Mouse (Mus musculus): Measurements from ENCODE around the gene Irgm1.
"Not testable (repeated sequence)": the region's sequence is repeated elsewhere in the genome, so short reads cannot be mapped to it uniquely, and the experiment has no call there.

Irgm1 gene

DNA sequence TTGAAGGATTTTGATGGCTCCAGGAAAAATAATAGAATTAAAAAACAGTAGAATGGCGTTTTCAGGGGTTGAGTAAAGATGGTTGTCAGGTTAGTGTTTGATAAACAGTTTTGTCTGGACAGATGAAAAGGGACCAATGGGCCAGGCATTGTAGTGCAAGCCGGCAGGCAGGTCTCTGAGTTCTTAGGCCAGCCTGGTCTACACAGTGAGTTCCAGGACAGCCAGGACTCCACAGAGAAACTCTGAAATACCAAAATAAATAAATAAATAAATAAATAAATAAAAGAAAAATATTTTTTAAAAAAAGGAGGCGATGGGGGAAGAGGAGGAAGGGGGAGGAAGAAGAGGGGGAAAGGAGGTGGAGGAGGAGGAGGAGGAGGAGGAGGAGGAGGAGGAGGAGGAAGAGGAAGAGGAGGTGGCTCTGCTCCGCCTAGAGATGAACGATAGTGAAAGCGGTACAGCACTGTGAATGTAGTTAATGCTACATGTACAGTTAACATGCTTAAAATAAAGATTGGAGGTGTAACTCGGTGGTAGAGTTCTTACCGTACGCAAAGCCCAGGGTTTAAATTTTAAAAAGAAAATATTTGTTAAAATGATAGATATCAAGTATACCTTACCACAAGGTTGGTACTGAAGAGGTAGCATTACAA lies 38.3 kb downstream of the Irgm1 start:
- no peak for DNase-seq (ENCODE audit: low spot score)

DNA sequence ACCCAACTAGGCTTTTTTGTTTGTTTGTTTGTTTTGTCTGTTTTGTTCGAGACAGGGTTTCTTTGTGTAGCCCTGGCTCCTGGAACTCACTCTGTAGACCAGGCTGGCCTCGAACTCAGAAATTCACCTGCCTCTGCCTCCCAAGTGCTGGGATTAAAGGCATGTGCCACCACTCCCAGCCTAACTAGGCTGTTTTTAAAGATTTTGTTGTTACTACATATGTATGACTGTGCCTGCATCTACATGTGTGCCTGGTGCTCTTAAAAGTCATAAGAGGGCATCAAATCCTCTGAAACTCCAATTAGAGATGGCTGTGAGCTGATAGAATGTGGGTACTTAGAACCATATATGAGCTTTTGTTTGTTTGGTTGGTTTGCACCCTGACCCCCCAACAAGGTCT lies 40.2 kb downstream of the Irgm1 start:
- no peak for DNase-seq (ENCODE audit: low spot score)

DNA sequence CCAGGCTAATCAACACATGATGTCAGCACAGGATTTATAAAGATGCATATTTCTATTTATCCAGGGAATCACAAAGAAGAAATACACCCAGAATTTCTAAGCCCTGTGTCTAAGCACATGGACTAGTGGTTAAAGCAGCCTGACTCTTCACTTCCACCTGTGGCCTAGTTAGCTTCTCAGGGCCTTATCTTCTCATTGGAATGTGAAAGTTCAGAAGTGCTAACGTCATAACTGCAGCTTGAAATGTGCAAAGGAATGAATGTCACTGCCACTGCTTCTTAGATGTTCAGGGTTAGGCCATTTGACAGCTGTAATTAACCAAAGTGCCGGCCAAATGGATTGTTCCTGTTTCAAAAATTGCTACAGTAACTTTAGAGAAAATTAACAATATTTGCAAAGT lies 41.2 kb downstream of the Irgm1 start:
- no peak for DNase-seq (ENCODE audit: low spot score)

DNA sequence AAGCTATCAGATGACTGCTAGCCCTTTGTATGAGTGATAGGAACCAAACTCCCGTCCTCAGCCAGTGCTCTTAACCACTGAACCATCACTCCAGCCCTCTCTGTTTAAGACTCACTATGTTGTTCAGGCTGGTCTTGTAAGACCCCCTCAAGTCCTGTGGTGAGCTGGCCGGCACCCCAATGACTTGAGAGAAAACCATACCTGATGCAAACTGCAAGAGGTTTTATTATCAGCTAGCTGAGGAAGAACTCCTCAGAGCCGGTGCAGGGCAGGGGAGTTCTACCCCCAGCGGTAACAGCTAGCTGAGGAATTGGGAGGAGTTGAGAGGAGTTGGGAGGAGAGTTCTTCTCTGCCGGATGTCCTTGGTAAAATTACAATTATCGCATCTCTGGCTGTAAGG lies 43.6 kb downstream of the Irgm1 start:
- no peak for DNase-seq (ENCODE audit: low spot score)

GRCm38 (mm10) chr11:48826752-48827096 lies 44.8 kb downstream of the Irgm1 start:
- DNase-seq (ENCODE audit: low spot score) = no peak

DNA sequence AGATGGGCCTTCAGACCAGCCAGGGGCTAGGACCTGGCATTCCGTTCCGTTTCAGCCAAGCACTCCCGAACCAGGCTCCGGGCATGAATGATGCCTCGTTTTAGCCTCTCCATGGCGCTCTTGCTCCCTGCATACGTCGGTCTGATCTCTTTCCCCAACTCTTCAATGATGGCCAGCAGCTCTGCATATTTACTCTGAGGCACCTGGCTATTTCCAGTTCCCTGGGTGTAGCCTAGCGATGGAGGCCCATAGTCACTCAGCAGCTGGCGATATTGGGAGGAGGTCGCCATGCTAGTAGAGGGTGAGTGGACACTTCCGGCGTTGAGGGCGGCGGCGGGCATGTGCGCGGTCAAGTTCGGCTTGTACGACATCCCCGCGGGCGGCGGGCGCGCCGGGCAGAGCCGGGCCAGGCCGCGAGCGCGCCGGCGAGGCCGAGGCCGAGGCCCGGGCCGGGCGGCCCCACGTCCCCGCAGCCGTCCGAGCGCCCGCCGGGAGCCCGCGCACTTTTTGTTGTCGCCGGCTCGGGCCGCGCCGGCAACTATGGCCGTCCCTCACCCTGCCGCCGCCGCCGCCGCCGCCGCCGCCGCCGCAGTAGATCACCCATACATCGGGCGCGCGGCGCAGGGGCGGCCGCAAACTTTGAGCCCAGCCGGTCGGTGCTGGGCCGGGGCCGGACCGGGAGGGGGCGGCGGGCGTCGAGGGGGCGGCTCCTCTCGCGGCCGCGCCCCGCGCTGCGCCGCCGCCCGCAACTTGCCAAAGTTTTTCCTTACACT lies 45.3 kb downstream of the Irgm1 start, which contains the start of the genes Trim7 and Gm12184:
Gene Trim7 (plus strand): TSS at position 162 of the 773 bp plus-strand sequence.
Gene Gm12184 (minus strand): TSS at position 677 of the 773 bp plus-strand sequence.
- not testable (repeated sequence) for DNase-seq (ENCODE audit: low spot score)

GRCm38 (mm10) chr11:48824311-48824830 lies 47.1 kb downstream of the Irgm1 start:
- no peak for DNase-seq (ENCODE audit: low spot score)

DNA sequence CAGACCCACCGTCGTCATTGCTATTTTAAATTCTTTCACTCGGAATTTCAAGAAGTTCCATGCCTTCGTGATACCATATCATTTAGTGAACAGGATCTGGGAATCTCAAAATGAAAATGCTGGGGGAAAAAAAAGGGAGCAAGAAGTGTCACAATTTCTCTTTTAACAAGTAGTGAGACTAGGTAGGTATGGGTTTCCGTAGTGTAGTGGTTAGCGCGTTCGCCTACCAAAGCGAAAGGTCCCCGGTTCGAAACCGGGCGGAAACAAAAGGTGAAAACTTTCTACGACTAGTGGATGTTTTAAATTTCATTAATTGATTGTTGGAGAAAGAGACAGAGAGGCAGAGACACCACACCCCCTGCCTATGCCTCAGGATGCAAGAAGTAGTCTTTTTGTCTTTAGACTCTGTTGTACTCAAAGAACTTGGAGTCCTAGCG lies 47.9 kb downstream of the Irgm1 start:
- DNase-seq (ENCODE audit: low spot score) = no peak

DNA sequence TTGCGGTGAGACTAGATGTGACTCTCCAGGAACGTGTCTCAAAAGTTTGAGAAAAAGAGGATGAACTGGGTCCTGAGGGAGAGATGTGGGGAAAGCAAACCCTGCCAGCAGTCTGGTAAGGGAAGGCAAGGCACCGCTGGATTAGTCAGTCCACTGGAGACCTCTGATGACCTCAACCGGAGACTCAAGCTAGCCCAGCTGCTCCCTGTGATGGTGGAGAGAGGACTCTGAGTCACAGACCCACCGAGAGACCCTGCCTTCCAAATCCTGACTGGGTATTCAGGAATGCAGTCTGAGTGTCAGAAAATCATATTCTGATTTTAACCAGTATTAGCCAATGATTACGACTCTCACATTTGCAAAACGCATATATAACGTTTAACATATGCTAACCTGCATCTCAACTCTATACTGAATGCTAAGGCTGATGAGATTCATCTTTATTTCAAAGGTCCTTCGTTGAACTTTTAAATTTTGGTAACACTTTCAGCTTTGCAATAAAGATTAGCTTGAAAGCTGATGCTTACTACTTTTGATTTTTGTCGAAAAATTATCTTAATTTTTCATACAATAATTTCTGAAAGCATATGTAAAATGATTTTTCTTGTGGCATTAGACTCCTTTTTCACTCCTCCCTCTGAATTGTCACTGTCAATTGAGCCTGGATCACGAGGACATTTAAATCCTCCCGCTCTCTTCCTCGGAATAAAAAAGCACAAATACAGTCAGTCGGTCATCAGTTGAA lies 48.5 kb downstream of the Irgm1 start:
- no peak for DNase-seq (ENCODE audit: low spot score)

- not testable (repeated sequence) for DNase-seq (ENCODE audit: low spot score)
Observed at GRCm38 (mm10) chr11:48821299-48821698, 50.2 kb downstream of the Irgm1 start.

DNA sequence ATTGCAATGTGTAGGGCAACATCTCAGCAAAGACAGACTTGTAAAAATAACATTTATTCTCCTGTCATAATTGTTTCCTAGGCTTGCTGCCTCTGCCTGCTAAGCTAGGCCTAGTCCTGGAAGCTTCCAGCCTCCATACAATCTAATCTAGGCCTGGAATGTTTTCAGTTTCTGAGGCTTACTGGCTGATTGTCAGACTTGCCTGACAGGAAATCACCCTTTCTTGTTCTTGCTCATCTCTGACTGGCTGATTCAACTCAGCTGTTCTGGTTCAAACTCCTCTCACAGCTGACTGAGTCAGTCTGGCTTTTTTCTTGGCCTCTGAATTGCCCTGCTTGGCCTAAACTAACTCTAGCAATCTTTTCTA lies 51.2 kb downstream of the Irgm1 start:
- no peak for DNase-seq (ENCODE audit: low spot score)

DNA sequence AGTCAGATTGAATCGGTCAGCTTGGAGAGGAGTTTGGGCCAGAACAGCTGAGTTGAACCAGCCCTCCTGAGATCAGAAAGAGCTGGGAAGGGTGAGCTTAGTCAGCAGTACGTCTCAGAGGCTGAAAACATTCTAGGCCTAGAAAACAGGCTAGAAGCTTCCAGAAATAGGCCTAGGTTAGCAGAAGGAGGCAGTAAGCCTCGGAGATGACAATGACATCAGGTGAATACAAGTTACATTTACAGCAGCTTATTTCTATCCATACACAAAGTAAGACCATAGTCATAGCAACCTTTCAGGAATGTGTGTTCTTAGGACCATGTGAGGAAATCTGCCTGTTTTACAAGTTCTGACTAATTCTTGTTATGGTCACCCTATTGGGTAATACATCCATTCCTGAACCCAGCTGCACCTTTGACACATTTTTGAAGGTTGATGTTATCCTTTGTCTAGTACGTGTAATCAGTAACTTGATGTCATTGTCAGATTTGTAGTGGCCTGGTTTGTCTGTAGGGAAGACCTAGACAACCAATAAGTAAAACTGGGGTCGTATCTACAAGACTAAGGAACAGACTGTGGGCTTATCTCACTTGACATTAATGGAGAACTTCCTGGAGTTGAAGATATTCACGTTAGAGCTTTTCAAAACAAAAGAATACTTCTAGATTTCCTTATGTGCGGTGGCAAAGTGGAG lies 51.7 kb downstream of the Irgm1 start:
- no peak for DNase-seq (ENCODE audit: low spot score)

DNA sequence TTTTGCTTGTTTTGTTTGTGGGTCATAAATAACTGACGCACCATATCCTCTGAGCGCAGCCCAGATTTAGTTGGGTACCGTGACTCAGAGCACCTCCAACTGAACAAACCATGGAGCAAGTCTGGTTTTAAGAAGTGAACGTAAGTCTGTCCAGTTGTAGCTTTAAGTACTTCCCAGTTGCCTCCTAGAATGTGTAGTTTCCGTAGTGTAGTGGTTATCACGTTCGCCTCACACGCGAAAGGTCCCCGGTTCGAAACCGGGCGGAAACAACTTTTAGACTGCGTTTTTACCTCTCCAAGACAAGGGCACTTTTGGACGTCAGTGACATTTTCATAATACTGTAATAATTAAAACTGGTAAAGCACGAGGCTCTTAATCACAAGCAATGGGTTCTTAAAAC lies 53.1 kb downstream of the Irgm1 start:
- DNase-seq (ENCODE audit: low spot score) = peak; percentile 82

GRCm38 (mm10) chr11:48817794-48818193 lies 53.7 kb downstream of the Irgm1 start:
- DNase-seq (ENCODE audit: low spot score) = no peak

- DNase-seq (ENCODE audit: low spot score) = peak; percentile 96
Observed at GRCm38 (mm10) chr11:48816800-48817665, 54.5 kb downstream of the Irgm1 start, which contains the start of gene Trim41. Gene Trim41, minus strand, starts transcription at chr11:48817353.

DNA sequence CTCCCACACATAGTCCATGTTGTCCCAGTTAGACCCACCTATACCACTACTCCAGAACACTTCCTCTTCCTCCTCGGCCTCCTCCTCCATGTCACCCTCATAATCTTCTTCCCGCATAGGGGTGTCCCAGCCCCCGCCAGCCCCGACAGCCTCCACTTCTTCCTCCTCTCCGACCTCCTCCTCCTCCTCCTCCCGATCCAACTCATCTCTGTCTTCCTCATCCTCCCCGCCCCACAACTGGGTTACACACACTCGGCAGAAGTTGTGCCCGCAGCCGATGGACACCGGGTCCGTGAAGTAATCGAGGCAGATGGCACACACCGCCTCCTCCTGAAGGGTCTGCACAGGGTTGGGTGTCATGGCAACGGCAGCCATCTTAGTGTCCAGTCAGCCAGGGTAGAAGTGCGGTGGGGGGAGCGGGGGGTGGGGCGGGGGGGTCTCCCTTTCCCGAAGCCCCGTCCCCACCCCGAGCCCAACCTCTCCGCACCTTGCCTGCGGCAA lies 55.2 kb downstream of the Irgm1 start:
- no peak for DNase-seq (ENCODE audit: low spot score)

- DNase-seq (ENCODE audit: low spot score) = no peak
Observed at GRCm38 (mm10) chr11:48815851-48816250, 55.6 kb downstream of the Irgm1 start.

GRCm38 (mm10) chr11:48813782-48814181 lies 57.7 kb downstream of the Irgm1 start:
- DNase-seq (ENCODE audit: low spot score) = no peak
